Mouse (Mus musculus) G1E (cell line): ENCODE data around the gene Pmf1.

ENCODE experiments used
- CTCF ChIP-seq: IDR thresholded peaks from 2 replicates; pipeline ENCODE4 v1.5.1; 2012; ENCODE audit warnings: low read depth, low read length, inconsistent platforms, mixed read lengths
- GATA1 ChIP-seq: IDR thresholded peaks from 2 replicates; pipeline ENCODE4 v1.6.1; 2012; ENCODE audit warnings: borderline replicate concordance, low read length, inconsistent platforms, mixed read lengths
- GATA2 ChIP-seq: IDR thresholded peaks from 2 replicates; pipeline ENCODE4 v1.6.1; 2012; ENCODE audit warnings: low read depth, low read length, inconsistent platforms, borderline replicate concordance
- POLR2AphosphoS5 ChIP-seq: IDR thresholded peaks from 2 replicates; pipeline ENCODE4 v1.6.1; 2012; ENCODE audit warnings: low read depth, low read length, inconsistent platforms; ENCODE audit not compliant: insufficient replicate concordance
- TAL1 ChIP-seq: conservative IDR thresholded peaks from 2 replicates; pipeline ENCODE4 v1.6.1; 2012; ENCODE audit warnings: low read depth, low read length, inconsistent platforms, mixed read lengths

- no peak for TF ChIP-seq CTCF
- TF ChIP-seq GATA1: no peak
- TF ChIP-seq TAL1: no peak
- no peak for TF ChIP-seq POLR2AphosphoS5
- no peak for TF ChIP-seq GATA2
These were observed 10.6 kb upstream of the Pmf1 start for GRCm38 (mm10) chr3:88420771-88421170.
